Mouse (Mus musculus): ENCODE measurements at regions not wholly inside any gene's neighbourhood (a gene's known extent, or its start where the extent isn't known, plus 50 kb on each side); places are given as distances from the start of the nearest gene placed in this dataset.
"Not testable (repeated sequence)": the region's sequence is repeated elsewhere in the genome, so short reads cannot be mapped to it uniquely, and the experiment has no call there.

GRCm38 (mm10) chr1:47646681-47647080, 754.0 kb upstream of the Slc39a10 start:
- no peak for DNase-seq (ENCODE audit: low spot score)

DNA sequence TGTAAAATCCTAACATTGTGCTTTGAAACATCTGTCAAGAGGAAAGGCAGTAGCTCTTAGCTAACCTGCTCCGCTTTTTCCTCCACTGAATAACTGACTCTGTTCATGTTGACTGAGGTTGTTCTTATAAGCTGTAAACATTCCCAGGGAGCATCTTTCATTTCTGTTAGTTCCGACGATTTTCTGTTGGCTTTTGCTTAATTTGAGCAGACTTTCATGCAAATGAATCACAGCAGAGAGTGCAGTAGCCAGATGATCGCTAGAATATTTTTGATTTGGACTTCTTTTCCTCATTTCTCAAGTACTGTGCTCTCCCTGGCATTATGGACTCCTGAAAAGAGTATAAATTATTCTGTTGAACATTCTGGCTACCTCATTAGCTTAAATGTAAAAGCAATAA, 713.9 kb upstream of the Slc39a10 start:
- DNase-seq (ENCODE audit: low spot score), result no peak

GRCm38 (mm10) chr1:47603989-47604360, 711.3 kb upstream of the Slc39a10 start:
- DNase-seq (ENCODE audit: low spot score), result no peak

- DNase-seq (ENCODE audit: low spot score), result no peak
Observed at GRCm38 (mm10) chr1:47603294-47603988, 710.8 kb upstream of the Slc39a10 start.

DNA sequence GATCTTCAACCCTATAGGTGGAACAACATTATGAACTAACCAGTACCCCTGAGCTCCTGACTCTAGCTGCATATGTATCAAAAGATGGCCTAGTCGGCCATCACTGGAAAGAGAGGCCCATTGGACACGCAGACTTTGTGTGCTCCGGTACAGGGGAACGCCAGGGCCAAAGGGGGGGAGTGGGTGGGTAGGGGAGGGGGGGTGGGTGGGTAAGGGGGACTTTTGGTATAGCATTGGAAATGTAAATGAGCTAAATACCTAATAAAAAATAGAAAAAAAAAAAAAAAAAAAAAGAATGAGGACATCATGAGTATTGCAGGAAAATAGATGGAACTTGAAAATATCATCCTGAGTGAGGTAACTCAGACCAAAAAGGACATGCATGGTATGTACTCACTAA, 701.0 kb upstream of the Slc39a10 start:
- not testable (repeated sequence) for DNase-seq (ENCODE audit: low spot score)

DNA sequence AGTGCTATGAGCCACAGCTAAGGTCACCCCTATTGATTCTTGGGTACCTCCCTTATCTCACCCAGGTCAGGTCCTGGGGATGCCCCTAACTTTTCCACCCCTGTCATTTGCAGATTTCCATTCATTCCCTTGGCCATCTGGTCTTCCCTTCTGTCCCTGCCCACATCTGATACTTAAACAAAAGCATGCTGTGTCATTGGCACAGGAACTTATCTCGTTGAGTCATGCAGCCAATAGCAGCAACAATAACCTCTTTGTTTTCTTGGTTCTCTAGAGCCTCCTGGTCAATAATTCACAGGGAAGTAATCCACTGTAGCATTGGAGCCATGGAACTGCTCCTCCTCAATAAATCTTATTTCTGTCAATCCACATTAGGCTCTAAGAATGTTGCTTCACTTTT, 653.0 kb upstream of the Slc39a10 start:
- DNase-seq (ENCODE audit: low spot score), result no peak

GRCm38 (mm10) chr1:47511426-47511825, 618.8 kb upstream of the Slc39a10 start:
- no peak for DNase-seq (ENCODE audit: low spot score)

DNA sequence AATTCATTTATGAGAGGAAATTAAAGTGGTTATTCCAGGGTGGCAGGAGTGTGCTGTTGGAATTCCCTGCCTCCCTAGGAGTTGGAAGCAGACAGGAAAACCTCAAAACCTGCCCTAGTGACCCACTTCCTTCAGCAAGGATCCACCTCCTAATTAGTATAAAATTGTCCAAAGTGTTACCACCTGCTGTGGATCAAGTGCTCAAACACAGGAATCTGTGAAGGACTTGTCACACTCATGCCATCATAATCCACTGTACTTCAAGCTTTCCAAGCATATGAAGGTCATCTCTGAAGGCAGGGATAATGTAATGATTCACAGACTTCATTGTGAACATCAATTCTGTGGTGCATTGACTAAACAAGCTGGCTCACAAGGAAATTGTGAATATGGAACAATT, 615.1 kb upstream of the Slc39a10 start:
- DNase-seq (ENCODE audit: low spot score), result no peak

- no peak for DNase-seq (ENCODE audit: low spot score)
Observed at GRCm38 (mm10) chr1:47488581-47489204, 596.0 kb upstream of the Slc39a10 start.

DNA sequence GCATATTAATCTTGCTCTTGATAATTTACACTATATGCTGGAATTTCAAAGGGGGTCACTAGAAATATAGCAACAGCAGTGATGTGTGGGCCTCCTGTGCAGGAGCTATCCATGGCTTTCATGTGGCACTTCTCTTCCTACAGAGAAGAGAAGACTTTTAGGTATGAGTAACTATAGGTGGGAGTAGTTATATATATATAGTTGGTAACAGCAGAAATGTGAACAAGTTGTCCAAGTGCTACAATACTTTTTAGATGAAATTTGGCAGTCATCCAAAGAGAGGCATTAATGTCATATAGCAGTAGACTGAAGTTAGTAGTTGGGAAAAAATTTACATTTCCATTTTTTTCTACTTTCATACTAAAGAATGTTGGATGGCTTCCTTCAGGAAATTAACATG, 593.4 kb upstream of the Slc39a10 start:
- DNase-seq (ENCODE audit: low spot score), result no peak

- no peak for DNase-seq (ENCODE audit: low spot score)
Observed at GRCm38 (mm10) chr1:47479059-47479458, 586.4 kb upstream of the Slc39a10 start.

DNA sequence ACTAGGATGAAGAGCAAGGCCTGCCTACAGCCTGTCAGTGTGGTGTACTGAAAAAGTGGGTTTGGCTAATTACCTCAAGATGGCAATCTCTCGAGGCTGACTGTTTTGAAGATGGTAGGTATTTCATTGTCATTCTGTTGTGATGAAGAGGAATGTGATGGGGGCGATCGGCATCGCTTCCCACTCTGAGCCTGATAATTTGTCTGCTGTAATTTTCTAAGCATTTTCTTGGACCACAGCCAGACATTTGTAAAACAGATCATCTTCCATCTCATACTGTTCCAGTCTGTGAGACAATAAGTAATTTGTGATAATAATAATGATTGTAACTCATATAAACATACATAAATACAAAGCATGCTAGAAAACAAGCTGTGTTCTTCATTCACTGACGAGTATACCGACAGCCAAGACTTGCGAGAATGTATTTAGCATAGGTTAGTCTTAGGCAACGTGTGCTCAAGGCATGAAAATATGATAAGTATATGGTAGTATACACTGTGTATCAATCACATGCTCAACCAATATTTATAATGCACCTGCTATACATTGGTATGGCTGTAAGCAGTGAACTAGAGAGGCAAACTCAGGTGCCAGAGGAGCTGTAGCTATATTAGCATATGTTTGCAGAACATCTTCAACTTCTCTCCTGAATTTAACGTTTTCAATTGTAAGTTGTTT, 574.1 kb upstream of the Slc39a10 start:
- no peak for DNase-seq (ENCODE audit: low spot score)

DNA sequence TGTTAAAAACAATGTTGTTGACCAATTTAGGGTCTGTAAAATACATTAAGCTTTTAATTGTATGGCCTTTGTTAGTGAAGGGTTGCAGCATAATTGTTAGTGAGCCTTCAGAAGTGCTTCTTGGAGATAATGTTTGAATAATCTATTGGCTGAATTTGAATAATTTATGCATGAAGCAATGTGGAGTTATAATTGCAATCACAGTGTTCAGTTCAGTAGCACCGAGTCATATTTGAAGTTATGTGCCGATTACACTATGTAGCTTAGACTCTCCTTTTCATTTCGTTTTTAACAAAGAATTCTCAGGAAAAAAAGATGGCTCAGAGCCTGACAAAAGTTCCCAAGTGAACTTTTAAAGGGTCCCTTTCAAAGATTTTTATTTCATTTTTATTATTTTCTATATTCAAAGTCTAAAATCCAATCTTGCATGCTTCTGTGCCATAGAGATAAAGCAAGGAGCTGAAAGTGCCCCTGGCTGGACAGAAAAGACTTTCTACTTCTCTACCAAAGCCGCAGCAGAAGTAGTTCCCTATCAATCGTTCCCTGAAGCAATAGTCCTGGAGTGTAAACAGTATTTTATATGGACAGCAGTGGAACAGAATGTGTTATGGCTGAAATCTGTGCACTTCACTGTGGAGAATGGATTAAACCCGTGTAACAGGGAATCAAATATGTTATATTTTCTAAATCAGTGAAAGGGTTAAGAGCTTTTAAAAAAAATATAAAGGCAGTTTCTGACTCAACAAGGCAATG, 556.3 kb upstream of the Slc39a10 start:
- no peak for DNase-seq (ENCODE audit: low spot score)

DNA sequence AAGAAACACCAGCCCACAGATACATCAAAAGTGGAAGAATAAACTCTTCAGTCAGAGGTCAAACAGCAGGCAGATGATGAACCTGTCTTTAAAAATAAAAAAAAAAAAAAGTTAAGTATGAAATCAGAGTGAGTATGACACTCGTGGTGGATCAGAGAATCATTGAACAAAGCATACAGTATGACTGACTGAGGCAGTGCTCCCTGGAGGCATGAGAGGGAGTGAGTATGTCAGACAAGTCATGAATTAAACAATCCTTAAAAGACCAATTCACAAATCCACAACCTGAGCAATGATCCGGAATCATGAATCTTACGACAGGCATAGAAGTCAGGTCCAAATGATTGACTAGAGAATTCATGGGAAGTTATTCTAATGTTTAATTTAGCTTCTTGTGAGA, 555.4 kb upstream of the Slc39a10 start:
- no peak for DNase-seq (ENCODE audit: low spot score)

GRCm38 (mm10) chr1:47446021-47446420, 553.4 kb upstream of the Slc39a10 start:
- no peak for DNase-seq (ENCODE audit: low spot score)

DNA sequence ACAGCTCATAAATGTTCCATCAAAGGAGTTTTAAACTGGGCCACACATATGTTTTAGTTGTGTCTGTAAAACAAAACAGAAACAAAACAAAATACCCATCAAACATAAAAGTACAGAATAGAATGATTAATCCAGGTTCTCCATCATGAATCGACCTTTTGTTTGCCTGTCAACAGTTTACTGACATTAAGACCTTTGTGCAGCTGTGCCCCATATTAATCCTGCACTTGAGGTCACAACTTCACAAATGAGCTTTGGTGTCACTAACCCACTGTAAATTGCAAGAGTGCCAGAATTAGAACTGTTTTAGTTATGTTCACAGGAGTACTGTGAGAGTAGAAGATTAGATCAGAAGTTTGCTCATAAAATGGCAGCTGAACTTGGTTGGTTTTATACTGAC, 540.2 kb upstream of the Slc39a10 start:
- DNase-seq (ENCODE audit: low spot score), result no peak

DNA sequence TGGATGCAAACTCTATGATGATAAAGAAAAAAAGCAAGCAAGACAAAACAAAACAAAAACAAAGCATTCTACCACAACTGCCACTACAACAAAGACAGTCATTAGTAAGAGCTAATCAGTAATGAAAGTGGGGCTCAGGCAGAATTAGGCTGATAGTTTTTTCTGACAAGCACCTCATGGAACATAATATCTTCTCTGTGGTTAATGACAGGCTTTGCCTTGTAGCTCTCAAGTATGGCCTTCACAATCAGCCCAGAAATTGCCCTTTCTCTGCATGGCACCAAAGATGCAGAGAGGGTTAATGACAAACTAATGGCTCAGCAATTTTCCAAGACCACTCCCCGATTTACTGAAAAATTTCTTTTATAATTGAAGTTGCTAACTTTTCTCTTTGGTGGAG, 512.5 kb upstream of the Slc39a10 start:
- DNase-seq (ENCODE audit: low spot score), result no peak

DNA sequence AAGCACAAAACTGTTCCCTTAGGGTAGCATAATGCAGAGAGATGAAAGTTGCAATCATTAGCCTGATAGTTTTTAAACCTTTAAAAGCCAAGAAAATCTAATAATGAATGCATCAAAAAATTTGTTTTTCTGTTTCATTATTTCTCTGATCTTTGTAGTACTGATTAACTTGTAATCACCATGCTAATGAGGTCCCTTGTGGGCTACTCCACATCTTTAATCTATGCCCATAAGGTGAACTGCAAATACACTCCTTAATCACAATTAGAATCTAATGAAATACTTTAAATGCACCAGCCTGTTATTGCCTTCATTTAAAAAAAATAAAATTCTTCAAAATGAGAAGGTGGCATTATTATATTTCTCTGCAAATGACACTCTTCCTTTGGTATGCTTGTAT, 493.9 kb upstream of the Slc39a10 start:
- no peak for DNase-seq (ENCODE audit: low spot score)

- DNase-seq (ENCODE audit: low spot score), result no peak
Observed at GRCm38 (mm10) chr1:47378795-47379194, 486.1 kb upstream of the Slc39a10 start.

DNA sequence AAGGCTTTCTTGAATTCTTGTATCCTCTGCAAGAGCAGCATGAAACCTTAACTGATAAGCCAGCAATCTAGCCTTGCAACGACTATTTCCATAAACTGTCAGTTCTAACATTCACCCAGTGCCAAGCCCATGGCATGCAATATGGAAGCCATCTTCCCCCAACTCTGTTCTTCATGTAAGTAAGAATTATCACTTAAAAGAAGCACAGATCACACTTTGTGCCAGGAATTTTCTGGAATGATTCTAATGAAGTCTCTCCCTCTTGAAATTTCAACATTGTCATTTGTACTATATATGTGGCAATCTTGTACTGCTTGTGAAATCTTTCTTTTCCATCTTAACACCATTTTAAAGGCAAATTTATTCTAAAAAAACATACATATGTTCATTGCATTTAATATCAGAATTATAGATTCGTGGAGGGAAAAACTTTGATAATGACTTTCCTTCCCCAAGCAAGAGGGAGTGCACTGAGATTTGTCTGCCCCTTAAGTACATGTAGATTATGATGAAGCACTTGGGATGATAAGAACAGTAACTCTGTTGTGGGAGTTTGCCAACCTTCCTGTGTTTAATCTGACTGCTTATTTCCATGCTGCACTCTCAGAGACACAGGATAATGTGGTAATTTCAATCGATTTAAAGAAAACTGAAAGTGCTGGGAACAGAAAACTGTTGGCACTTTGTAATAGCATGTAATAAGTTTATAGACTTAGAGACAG, 447.2 kb upstream of the Slc39a10 start:
- DNase-seq (ENCODE audit: low spot score), result no peak

DNA sequence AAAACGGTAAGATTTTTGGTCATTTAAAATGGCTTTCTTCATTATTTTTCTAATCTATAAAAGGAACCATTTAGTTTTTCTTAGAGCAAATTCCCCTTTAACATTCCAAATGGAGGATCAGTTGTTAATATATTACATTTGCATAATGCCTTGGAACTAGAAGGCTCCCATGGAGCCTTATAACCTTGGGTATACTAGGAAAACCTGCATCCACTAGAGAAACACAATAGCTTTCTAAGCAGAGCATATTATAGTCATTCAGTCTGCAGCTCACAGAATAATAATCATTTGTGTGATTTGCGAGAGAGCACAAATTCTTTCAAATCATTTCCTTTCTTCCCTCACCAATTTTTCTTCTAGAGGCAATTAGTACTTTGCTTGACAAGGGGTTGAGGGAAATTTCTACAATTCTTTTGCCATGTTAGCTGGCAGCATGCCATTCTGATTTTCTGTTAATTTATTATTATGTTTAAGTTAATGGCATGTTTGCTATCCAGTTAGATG, 418.0 kb upstream of the Slc39a10 start:
- no peak for DNase-seq (ENCODE audit: low spot score)

DNA sequence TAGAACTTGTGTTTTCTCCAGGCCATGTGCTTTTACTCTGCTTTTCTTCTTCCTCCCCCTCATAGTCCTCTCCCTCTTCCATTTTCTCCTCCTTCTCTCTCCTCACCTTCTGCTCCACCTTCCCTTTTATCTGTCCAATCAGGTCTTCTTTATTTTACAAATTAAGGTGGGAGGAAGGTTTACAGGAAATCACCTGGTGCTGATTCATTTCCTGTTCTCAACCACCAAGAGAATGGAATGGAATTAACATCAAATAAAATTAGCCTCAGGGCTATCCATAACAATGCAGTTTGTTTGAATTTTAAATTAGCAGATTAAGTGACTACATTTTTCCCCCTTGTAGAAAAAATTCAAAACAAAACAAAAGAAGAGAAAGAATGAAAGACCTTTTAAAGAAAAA, 414.3 kb upstream of the Slc39a10 start:
- DNase-seq (ENCODE audit: low spot score), result no peak
